Mouse (Mus musculus): ENCODE measurements around the gene Ppm1f.

GRCm38 (mm10) chr16:16918441-16919117, 22.3 kb downstream of the Ppm1f start:
- TF ChIP-seq CTCF (IDR thresholded peaks at IDR 0.05; ENCODE audit: borderline replicate concordance, extremely low read depth, insufficient read depth, insufficient read length), result no peak
- TF ChIP-seq POLR2A (IDR thresholded peaks at IDR 0.05; ENCODE audit: borderline replicate concordance, extremely low read depth, insufficient read depth, insufficient read length, poor library complexity, severe bottlenecking), result no peak

All from brain, embryonic 14.5 days (tissue).